8 mouse cellular contexts compared by ENCODE assay signal in genomic region chr15:98891907-98892606, GRCm38 (mm10). TPM values are rescaled to one million over a fixed set of nuclear protein-coding genes. Genes with fewer than 3 reads are reported as not detected.
DNase-seq lines count a peak whose midpoint lies in the region; ATAC-seq and TF ChIP-seq lines count a peak whose summit lies in the region.
"Had no signal": no experiment of that assay in that cellular context is flagged by ENCODE, and none has a peak within 500 bp of the region (broad histone marks: within the 10 kb centered on the region; RNA-seq: fewer than 3 reads in every experiment).

No protein-coding gene starts in this region.

- H3K27ac ChIP-seq in embryonic facial prominence, embryonic 14.5 days (replicated peaks; ENCODE audit: low read depth, low read length) = no peak overlapping the region
- H3K27ac ChIP-seq in heart, embryonic 16.5 days (ENCODE audit: low read length) = no peak overlapping the region
- H3K27ac ChIP-seq: limb, embryonic 13.5 days had no signal

- peaks cover 5% of the 10 kb centered on the region for H3K4me1 ChIP-seq in embryonic facial prominence, embryonic 14.5 days (ENCODE audit: control insufficient read depth, insufficient read depth, low read length)
- H3K4me1 ChIP-seq in heart, embryonic 16.5 days (ENCODE audit: control insufficient read depth, insufficient read depth, low read length) = peaks cover 21% of the 10 kb centered on the region
- H3K4me1 ChIP-seq in lung, adult 2 months (ENCODE audit: control insufficient read depth, insufficient read depth, low read length) = peaks cover 14% of the 10 kb centered on the region

- H3K9me3 ChIP-seq in embryonic facial prominence, embryonic 14.5 days (ENCODE audit: control insufficient read depth, low read length) = no peaks in the 10 kb centered on the region
- no peaks in the 10 kb centered on the region for H3K9me3 ChIP-seq in heart, embryonic 16.5 days (replicated peaks; ENCODE audit: control insufficient read depth, low read length)
- H3K9me3 ChIP-seq: limb, embryonic 13.5 days had no signal

- no peak overlapping the region for H3K4me2 ChIP-seq in embryonic facial prominence, embryonic 14.5 days (ENCODE audit: low read depth, low read length)
- no peak overlapping the region for H3K4me2 ChIP-seq in heart, embryonic 16.5 days (ENCODE audit: low read depth, low read length)

- peak; percentile 60 for ATAC-seq in embryonic facial prominence, embryonic 14.5 days (ENCODE audit: low read depth)
- ATAC-seq in heart, embryonic 16.5 days (replicated peaks; ENCODE audit: extremely low read depth, insufficient read depth, low FRiP score) = peak; percentile 24; the same call in 1 of the 2 replicates

- no peak overlapping the region for H3K9ac ChIP-seq in embryonic facial prominence, embryonic 14.5 days (ENCODE audit: low read depth, low read length)
- no peak overlapping the region for H3K9ac ChIP-seq in heart, embryonic 16.5 days (ENCODE audit: low read length)
- H3K9ac ChIP-seq: limb, embryonic 13.5 days had no signal

- H3K27me3 ChIP-seq in embryonic facial prominence, embryonic 14.5 days (replicated peaks; ENCODE audit: control insufficient read depth, insufficient read depth, low read length) = peaks cover 62% of the 10 kb centered on the region
- peaks cover 39% of the 10 kb centered on the region for H3K27me3 ChIP-seq in heart, embryonic 16.5 days (ENCODE audit: control insufficient read depth, insufficient read depth, low read length)

- no peak for TF ChIP-seq POLR2A in lung, adult 2 months (IDR thresholded peaks at IDR 0.05; ENCODE audit: borderline replicate concordance, extremely low read depth, low read depth, low read length)

- no peaks in the 10 kb centered on the region for H3K36me3 ChIP-seq in embryonic facial prominence, embryonic 14.5 days (ENCODE audit: control insufficient read depth, insufficient read depth, low read length)
- H3K36me3 ChIP-seq in heart, embryonic 16.5 days (ENCODE audit: control insufficient read depth, insufficient read depth) = no peaks in the 10 kb centered on the region
- H3K36me3 ChIP-seq: limb, embryonic 13.5 days had no signal

- H3K4me3 ChIP-seq in embryonic facial prominence, embryonic 14.5 days (ENCODE audit: low read depth, low read length) = no peak overlapping the region
- no peak overlapping the region for H3K4me3 ChIP-seq in heart, embryonic 16.5 days (ENCODE audit: low read length)
- H3K4me3 ChIP-seq in lung, adult 2 months (replicated peaks; ENCODE audit: extremely low read depth, low read depth, low read length) = no peak overlapping the region
- H3K4me3 ChIP-seq: limb, embryonic 13.5 days had no signal

- DNase-seq in ES-CJ7 (ENCODE audit: low read depth, low spot score) = peak; percentile 93
- peak; percentile 71 for DNase-seq in adrenal gland, postnatal 10 days
- DNase-seq in embryonic facial prominence, embryonic 14.5 days (ENCODE audit: low spot score) = peak; percentile 91
- peak; percentile 61 to 78 for DNase-seq in kidney, postnatal 4 days
- no peak for DNase-seq in lung, adult 2 months
- peak; percentile 62 for DNase-seq in retina, adult 2 months (ENCODE audit: low read depth, low spot score)

- peak; percentile 75 for TF ChIP-seq CTCF in lung, adult 2 months (IDR thresholded peaks at IDR 0.05; ENCODE audit: insufficient read depth, low read length)

- WGBS in embryonic facial prominence, embryonic 14.5 days = 42% methylated on average over 6 of the region's 6 CpGs
- 28% methylated on average over 6 of the region's 6 CpGs for WGBS in heart, embryonic 16.5 days
- 31% methylated on average over 6 of the region's 6 CpGs for WGBS in lung, adult 2 months

RNA-seq across cellular contexts. Expression of gene Rhebl1, which starts 2.3 kb away (rescaled TPM):
- 1 to 10 TPM; 2.6 to 4.5 TPM for total RNA-seq in adrenal gland, postnatal 10 days (2021)
- 8.4 and 12.2 TPM in 2 replicates for polyA plus RNA-seq in embryonic facial prominence, embryonic 14.5 days (2014; fragmentation: Nextera tagmentation; extraction: Ambion mirVana)
- 5.6 and 7.3 TPM in 2 replicates for polyA plus RNA-seq in heart, embryonic 16.5 days (2015; fragmentation: Nextera tagmentation; extraction: Ambion mirVana)
- 5.4 and 5.6 TPM in 2 replicates for polyA plus RNA-seq in lung, adult 2 months (2012; rRNA removed)

RNA-seq across cellular contexts. Expression of gene Dhh, which starts 6.3 kb away (rescaled TPM):
- total RNA-seq in adrenal gland, postnatal 10 days (2021) = 1 to 10 TPM; 2.6 to 3.2 TPM
- polyA plus RNA-seq in embryonic facial prominence, embryonic 14.5 days (2014; fragmentation: Nextera tagmentation; extraction: Ambion mirVana) = 2.0 and 3.1 TPM in 2 replicates
- polyA plus RNA-seq in heart, embryonic 16.5 days (2015; fragmentation: Nextera tagmentation; extraction: Ambion mirVana) = 2.0 and 2.5 TPM in 2 replicates
- 2.5 and 2.8 TPM in 2 replicates for polyA plus RNA-seq in lung, adult 2 months (2012; rRNA removed)

RNA-seq across cellular contexts. Expression of gene Kmt2d, which starts 21.1 kb away (rescaled TPM):
- total RNA-seq in adrenal gland, postnatal 10 days (2021) = 10 to 100 TPM; 47.5 to 64.2 TPM
- 13.8 and 15.5 TPM in 2 replicates for polyA plus RNA-seq in embryonic facial prominence, embryonic 14.5 days (2014; fragmentation: Nextera tagmentation; extraction: Ambion mirVana)
- 8.5 and 8.6 TPM in 2 replicates for polyA plus RNA-seq in heart, embryonic 16.5 days (2015; fragmentation: Nextera tagmentation; extraction: Ambion mirVana)
- 24.7 and 36.0 TPM in 2 replicates for polyA plus RNA-seq in lung, adult 2 months (2012; rRNA removed)

RNA-seq across cellular contexts. Expression of gene Lmbr1l, which starts 26.0 kb away (rescaled TPM):
- 10 to 100 TPM; 17.7 to 27.7 TPM for total RNA-seq in adrenal gland, postnatal 10 days (2021)
- 3.9 and 4.3 TPM in 2 replicates for polyA plus RNA-seq in embryonic facial prominence, embryonic 14.5 days (2014; fragmentation: Nextera tagmentation; extraction: Ambion mirVana)
- 13.3 and 13.9 TPM in 2 replicates for polyA plus RNA-seq in heart, embryonic 16.5 days (2015; fragmentation: Nextera tagmentation; extraction: Ambion mirVana)
- 56.0 and 72.1 TPM in 2 replicates for polyA plus RNA-seq in lung, adult 2 months (2012; rRNA removed)

RNA-seq across cellular contexts. Expression of gene Tuba1b, which starts 42.3 kb away (rescaled TPM):
- 100 to 1,000 TPM; 329 to 414 TPM for total RNA-seq in adrenal gland, postnatal 10 days (2021)
- 1,523 and 1,643 TPM in 2 replicates for polyA plus RNA-seq in embryonic facial prominence, embryonic 14.5 days (2014; fragmentation: Nextera tagmentation; extraction: Ambion mirVana)
- polyA plus RNA-seq in heart, embryonic 16.5 days (2015; fragmentation: Nextera tagmentation; extraction: Ambion mirVana) = 1,504 and 1,594 TPM in 2 replicates
- polyA plus RNA-seq in lung, adult 2 months (2012; rRNA removed) = 1,081 and 1,265 TPM in 2 replicates
